Mouse (Mus musculus): ENCODE measurements around the gene Rab6b. TPM values are rescaled to one million over a fixed set of nuclear protein-coding genes. Genes with fewer than 3 reads are reported as not detected.

Rab6b gene
- polyA plus RNA-seq, 1 experiment = 1.7 TPM

GRCm38 (mm10) chr9:103234565-103235165, 123.1 kb downstream of the Rab6b start:
- Histone ChIP-seq H3ac (ENCODE audit: control insufficient read depth, insufficient read length, low read depth) (no peak overlapping the region), H3K79me2 (ENCODE audit: control insufficient read depth, insufficient read depth) (no peaks in the 10 kb centered on the region)

More at GRCm38 (mm10) chr9:103234565-103235165, 123.1 kb downstream of the Rab6b start:
- Histone ChIP-seq H3K4me3 (ENCODE audit: insufficient read depth, poor library complexity, severe bottlenecking) (no peak overlapping the region), H3K79me3 (ENCODE audit: low read depth) (no peaks in the 10 kb centered on the region), H3K36me3 (ENCODE audit: control insufficient read depth, insufficient read depth) (no peaks in the 10 kb centered on the region), H3K27me3 (ENCODE audit: control insufficient read depth, insufficient read depth, insufficient read length) (peaks cover 21% of the 10 kb centered on the region)
- TF ChIP-seq CTCF (IDR thresholded peaks at IDR 0.05; ENCODE audit: control insufficient read depth, insufficient read depth, insufficient read length) = no peak
- TF ChIP-seq MYOD1 (IDR thresholded peaks at IDR 0.05; ENCODE audit: control insufficient read depth, insufficient read length, low read depth) = no peak
- no peak for TF ChIP-seq FOSL1 (IDR thresholded peaks at IDR 0.05; ENCODE audit: insufficient read depth, low read length, poor library complexity, severe bottlenecking)
- TF ChIP-seq MAX (IDR thresholded peaks at IDR 0.05) = no peak
- TF ChIP-seq MYOG (IDR thresholded peaks at IDR 0.05; ENCODE audit: control insufficient read depth, extremely low read depth, insufficient read length) = no peak
- TF ChIP-seq CEBPB (IDR thresholded peaks at IDR 0.05; ENCODE audit: low read depth) = no peak
- no peak for TF ChIP-seq USF1 (IDR thresholded peaks at IDR 0.05; ENCODE audit: low read depth)

Other genes with a start within 250 kb of the Rab6b start
- gene Slco2a1, start 123.1 kb upstream of the Rab6b start, polyA plus RNA-seq (2012; fragmentation: generic; extraction: Trizol) = 0.20 TPM
- gene Srprb, start 90.3 kb downstream of the Rab6b start, polyA plus RNA-seq (2012; fragmentation: generic; extraction: Trizol) = 66.8 TPM
- gene Gm20425, start 118.5 kb downstream of the Rab6b start, polyA plus RNA-seq (2012; fragmentation: generic; extraction: Trizol) = not detected
- gene Trf, start 118.7 kb downstream of the Rab6b start, polyA plus RNA-seq (2012; fragmentation: generic; extraction: Trizol) = not detected
- 0.30 TPM for gene 1300017J02Rik, start 193.3 kb downstream of the Rab6b start, polyA plus RNA-seq (2012; fragmentation: generic; extraction: Trizol)
- 32.2 TPM for gene Topbp1, start 193.4 kb downstream of the Rab6b start, polyA plus RNA-seq (2012; fragmentation: generic; extraction: Trizol)

All from C2C12 (cell line).